Mouse (Mus musculus) telencephalon, adult 2 months (tissue): ENCODE results near the gene Prpsap1.
"Not testable (repeated sequence)": the region's sequence is repeated elsewhere in the genome, so short reads cannot be mapped to it uniquely, and the experiment has no call there.

Source experiments
- DNase-seq: peaks from one replicate; pipeline ENCODE4 v3.0.0-alpha.2; 2011; ENCODE audit warnings: low read depth, low spot score

Prpsap1 gene

DNA sequence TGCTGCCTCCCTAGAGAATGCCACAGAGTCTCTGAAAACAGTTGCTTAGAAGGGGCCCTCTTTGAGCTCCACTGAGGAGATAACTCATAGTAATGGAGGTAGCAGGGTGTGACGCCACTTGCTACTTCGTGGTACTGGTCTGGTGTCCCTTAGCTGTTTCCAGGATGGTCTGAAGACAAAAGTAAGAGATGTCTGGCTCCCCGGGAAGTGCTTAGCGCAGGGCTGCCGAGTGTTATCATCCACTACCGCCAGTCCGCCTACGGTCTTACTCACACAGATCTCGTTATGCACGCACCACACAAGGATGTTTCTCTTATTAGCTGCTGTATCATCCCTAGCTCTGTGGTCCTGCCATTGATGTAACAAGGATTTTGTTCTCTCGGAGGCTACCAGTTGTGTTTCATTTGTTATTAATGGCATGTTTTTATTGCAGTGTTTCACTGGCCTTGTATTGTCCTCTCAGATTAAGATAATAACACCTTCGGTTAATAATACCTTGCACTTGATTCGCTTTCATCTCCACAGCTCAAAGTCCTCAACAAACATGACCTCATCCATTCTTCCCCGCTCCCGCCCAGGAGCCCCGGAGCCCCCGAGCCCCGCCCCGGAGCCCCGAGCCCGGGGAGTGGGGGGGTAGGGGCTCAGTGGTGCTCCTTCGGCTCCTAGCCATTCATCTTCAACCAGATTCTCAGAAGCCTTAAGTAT lies 63.1 kb downstream of the Prpsap1 start:
- DNase-seq = no peak

DNA sequence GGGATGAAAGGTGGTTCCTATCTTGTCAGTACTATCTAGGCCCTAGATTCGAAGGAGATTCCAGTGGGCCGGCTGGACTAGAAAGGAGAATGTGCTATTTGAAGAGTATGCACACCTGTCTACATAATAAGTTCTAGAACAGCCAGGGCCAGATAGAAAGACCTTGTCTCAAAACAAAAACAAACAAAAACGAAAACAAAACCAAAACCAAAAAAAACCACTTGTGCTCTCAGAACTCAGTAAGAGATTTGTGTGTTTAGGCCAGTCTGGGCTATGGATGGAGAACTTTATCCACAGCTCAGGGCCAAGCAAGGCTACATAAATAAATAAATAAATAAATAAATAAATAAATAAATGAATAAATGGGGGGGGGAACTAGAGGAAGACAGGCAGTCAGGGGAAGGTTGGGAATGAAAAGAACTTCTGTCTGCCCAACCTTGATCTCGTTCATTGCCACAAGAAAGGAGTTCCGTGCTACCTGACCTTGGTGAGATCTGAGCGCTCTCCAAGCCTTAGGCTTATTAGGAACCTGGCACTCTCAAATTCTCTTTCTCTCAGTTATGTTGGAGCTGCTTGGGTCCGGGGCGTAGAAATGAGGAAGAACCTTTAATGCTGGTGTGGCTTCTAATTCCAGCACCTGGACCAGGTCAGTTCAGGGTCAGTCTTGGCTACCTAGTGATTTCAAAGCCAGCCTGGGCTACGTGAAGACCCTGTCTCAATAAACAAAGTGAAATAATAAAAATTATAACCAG lies 64.0 kb downstream of the Prpsap1 start:
- DNase-seq = no peak

DNA sequence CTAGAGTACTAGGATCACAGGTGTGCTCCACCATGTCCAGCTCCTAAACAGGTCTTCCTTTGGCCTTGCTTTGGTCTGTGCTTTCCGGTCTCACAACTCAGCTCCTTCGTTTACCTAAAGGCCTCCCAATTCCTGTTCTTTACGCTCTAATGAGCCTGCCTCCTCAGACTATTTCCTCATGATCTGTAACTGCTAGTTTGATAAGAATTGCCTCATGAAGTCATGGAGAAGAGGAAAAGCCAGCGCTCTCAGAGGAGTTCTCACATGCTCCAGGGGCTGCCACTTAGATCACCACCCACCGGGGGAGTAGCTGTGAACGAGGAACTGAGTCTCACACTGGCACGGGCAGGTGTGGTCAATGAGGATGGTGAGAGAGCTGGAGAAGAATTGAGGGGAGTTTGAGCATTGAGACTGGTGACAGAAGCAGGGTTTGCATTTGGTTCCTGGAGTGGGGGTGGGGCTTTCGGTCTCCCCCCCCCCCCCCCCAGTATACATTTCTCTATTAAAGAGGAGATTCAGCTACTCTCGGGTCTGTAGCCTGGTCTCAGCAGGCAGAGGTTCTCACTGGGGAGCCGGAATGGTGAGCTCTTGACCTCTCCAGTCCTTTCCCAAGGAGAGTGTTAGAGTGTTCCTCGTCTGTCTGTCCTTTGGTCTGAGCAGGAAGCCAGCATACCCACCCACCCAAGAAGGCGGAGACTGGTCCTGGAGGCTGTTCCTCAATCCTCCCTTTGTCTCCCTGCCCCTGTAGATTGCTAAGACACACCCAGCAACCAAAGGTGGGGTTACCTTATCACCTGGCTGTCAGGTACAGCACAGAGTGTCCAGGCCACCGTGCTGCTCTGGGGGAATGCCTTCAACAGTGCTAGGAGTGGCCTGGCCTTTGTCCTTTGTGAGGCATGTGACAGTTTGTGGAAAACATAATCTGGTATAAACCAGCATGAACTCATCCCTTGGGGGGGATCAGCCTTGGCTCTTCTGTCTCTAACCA lies 64.8 kb downstream of the Prpsap1 start:
- no peak for DNase-seq

DNA sequence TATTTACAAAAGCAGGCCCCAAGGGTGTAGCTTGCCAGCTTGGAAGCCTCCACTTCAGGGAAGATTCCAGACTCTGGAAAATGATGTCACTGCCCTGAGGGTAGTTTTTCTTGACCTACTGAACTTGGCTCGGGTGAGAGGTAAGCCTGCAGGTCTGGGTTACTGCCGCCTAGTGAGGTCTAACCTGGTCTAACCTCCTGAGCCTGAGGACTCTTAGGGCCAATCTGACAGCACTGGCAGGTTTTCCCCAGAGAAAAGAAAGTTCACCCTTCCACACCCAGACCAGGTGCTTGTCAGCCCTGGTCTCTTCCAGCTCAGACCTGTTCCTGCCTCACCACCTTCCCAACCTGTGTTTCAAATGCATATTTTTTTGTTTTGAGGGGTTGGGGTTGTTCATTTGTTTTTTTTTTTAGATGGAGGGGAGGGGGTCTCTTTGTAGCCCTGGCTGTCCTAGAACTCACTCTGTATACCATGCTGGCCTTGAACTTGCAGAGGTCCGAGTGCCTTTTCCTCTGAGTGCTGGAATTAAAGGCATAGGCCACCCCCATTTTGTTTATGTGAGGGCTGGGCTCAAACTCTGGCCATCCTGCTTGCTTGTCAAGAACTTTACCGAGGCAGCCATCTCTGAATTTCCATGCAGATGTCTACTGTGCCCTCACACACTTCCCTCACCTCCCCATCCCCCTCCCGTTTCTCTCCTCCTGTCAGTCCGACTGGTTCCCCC lies 67.0 kb downstream of the Prpsap1 start:
- DNase-seq = no peak

DNA sequence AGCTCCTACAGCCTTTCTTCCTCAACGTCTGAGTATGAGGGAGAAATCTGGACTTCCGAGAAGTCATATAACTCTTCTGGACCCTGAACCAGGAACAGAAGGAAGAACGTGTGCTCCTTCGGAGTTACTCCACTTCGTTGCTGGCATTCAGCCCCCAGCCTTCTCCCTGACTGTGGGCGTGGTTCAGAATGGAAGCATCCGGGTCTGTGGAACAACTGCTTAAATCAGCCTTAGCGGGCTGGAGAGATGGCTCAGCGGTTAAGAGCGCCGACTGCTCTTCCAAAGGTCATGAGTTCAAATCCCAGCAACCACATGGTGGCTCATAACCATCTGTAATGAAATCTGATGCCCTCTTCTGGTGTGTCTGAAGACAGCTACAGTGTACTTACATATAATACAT lies 67.7 kb downstream of the Prpsap1 start:
- not testable (repeated sequence) for DNase-seq

DNA sequence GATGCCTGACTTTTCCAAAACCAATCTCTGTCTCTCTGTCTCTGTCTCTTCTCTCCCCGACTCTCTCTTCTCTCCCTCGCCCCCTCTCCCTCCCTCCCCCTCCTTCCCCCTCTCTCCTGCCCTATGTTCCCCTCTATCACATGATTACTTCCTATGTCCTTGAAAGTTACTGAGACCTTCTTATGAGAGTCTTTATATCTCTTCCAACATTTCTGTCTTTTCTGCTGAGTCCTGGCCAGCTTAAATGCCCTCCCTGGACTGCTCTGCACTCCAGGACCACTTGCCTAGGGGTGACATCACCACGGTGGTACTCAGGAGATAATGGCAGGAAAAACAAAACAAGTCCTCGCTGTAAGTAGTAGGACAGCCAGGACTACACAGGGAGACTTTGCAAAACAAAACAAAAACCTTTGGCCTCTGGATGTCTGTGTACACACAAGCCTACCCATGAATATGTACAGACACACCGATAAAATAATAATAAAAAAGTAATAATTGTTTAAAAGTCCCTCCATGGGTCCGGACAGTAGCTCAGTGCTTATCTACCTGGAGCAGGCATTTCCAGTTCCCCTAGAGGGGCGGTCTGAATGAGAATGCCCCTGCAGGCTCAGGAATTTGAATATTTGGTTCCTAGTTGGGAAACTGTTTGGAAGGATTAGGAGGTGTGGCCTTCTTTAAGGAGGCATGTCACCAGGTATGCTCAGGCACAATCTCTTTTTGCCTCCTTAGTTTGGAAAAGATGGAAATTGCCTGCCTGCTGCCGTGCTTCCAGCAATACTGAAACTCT lies 69.2 kb downstream of the Prpsap1 start:
- DNase-seq = no peak

DNA sequence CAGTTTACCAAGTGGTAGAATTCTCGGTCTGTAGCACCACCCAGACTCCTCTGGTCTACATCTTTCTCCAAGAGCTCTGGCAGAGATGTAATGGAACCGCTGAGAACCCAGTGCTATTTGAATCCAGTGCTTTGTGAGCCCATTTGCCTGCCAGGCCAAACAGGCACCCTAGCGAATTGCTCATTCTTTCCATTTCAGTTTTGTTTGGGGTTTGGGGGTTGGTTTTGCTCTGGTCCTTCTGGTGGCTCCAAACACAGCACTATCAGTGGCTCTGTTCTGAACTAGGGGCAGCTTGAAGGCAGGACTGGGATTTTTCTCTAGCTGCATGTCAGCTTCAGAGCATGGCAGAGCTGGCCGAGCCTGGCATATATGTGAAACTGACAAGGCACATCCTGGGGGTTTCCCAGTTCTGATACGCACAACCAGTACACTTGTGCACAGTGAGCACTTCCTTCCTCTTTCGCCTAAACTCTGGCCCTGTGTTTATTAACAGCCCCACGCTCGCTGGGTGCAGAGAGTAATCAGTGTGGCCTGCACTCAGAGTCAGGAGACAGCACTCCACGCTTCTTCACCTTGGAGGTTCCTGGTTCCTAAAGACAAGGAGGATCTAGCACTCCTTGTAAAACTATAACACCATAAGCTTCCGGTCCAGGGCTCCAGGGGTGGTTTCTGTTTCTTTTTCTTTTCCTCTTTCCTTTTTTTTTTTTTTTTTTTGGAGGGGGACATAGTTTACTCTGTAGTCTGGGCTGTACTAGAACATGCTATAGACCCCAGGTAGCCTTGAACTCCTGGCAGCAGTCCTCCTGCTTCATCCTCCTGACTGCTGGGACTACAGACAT lies 70.0 kb downstream of the Prpsap1 start:
- DNase-seq = no peak

DNA sequence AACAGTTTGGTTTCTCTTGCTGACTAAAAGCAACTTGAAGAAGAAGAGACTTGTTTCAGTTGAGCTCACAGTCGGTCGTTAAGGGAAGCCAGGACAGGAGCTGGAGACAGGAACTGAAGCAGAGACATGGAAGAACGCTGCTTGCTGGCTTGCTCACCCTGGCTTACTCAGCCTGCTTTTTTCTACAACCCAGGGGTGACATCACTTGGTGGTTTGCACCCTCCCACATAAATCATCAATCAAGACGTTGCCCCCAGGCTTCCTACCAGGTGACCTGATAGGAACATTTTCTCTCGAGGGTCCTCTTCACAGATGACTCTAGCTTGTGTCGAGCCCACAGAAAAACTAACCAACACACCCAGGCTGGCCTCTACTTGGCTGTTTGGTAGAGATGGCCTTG lies 70.8 kb downstream of the Prpsap1 start:
- no peak for DNase-seq

DNA sequence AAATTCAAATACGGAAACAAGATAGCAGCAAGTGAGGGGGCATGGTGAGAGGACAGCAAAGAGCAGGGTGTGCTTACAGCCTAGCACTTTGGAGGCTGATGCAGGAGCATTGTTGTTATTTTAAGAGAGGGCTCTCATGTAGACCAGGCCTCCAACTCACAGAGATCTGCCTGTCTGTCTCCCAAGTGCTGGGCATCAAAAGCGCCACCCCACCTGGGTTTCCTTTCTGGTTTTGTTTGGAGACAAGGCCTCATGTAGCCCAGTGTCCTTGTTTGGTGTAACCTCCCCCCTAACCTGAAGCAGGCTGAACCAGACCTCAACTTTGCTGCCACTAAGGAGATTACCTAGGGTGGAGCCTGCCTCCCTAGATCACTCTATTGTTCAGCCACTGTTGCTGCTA lies 71.4 kb downstream of the Prpsap1 start:
- DNase-seq = no peak

DNA sequence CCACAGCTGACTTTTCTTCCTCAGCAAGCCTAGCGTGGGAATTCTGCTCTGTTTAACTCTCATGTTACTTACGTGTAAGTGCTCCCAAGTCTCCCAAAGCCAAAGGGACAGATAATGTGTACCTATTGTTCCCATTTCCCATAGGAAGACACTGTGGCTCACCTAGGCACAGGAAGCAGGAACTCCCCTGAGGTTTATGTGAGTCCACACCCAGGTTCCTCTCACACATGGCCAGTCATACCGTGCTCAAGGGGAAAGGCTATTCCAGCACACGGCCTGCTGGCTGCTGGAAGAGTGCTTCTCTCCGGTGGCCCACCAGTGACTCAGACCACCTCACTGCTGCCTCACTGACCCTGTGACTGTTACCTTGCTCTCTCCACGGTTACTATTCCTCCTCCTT lies 72.9 kb downstream of the Prpsap1 start:
- no peak for DNase-seq
